Mouse (Mus musculus) intestine, postnatal 0 days (tissue): ENCODE measurements around the gene Zdhhc11. TPM values are rescaled to one million over a fixed set of nuclear protein-coding genes. Genes with fewer than 3 reads are reported as not detected.
"Not testable (repeated sequence)": the region's sequence is repeated elsewhere in the genome, so short reads cannot be mapped to it uniquely, and the experiment has no call there.

Experiments
- ATAC-seq: fragments of 200-750 bp; cut with Nextera tagmentation; 2 replicates; pipeline ENCODE4 v1.8.0; 2017; ENCODE audit warnings: mild to moderate bottlenecking, moderate TSS enrichment, moderate library complexity
- H3K27ac ChIP-seq: fragments of 300-500 bp; sonication (generic); 2 replicates; pipeline ENCODE4 v1.5.1; 2014; ENCODE audit warnings: mild to moderate bottlenecking, low read depth, low read length, moderate library complexity
- H3K27me3 ChIP-seq: fragments of 300-500 bp; sonication (generic); replicated peaks from 2 replicates; pipeline ENCODE4 v1.6.1; 2014; ENCODE audit warnings: low read length, mixed read lengths; ENCODE audit not compliant: control insufficient read depth, insufficient read depth
- H3K36me3 ChIP-seq: fragments of 300-500 bp; sonication (generic); 2 replicates; pipeline ENCODE4 v1.6.1; 2014; ENCODE audit warnings: mild to moderate bottlenecking, moderate library complexity; ENCODE audit not compliant: control insufficient read depth, insufficient read depth
- H3K4me1 ChIP-seq: fragments of 300-500 bp; sonication (generic); replicated peaks from 2 replicates; pipeline ENCODE4 v1.6.1; 2014; ENCODE audit warnings: antibody characterized with exemption, low read length, mixed read lengths; ENCODE audit not compliant: control insufficient read depth, insufficient read depth
- H3K4me2 ChIP-seq: fragments of 300-500 bp; sonication (generic); replicated peaks from 2 replicates; pipeline ENCODE4 v1.6.1; 2014; ENCODE audit warnings: low read depth, mild to moderate bottlenecking, moderate library complexity
- H3K4me3 ChIP-seq: fragments of 300-500 bp; sonication (generic); 2 replicates; pipeline ENCODE4 v1.5.1; 2014; ENCODE audit warnings: low read depth, low read length
- H3K9ac ChIP-seq: fragments of 300-500 bp; sonication (generic); 2 replicates; pipeline ENCODE4 v1.6.1; 2014; ENCODE audit warnings: mild to moderate bottlenecking, low read depth, low read length
- H3K9me3 ChIP-seq: fragments of 300-500 bp; sonication (generic); 2 replicates; pipeline ENCODE4 v1.6.1; 2016; ENCODE audit warnings: mixed run types; ENCODE audit not compliant: control insufficient read depth
- CTCF ChIP-seq: sonication (generic); IDR thresholded peaks from 2 replicates; pipeline ENCODE4 v1.5.1; 2016; ENCODE audit warnings: low read depth, mild to moderate bottlenecking, control low read depth, antibody characterized with exemption, moderate library complexity
- WGBS: fragments of 180-500 bp; shearing (Covaris S2); extraction: QIAGEN DNeasy Blood & Tissue Kit; methylation state at CpG from one replicate; pipeline ENCODE4 v1.1.7; 2014; 5-methylcytosine and 5-hydroxymethylcytosine counted together
- polyA plus RNA-seq: library from polyadenylated mRNA; unstranded; fragments of >200 nt; fragmentation: Nextera tagmentation; extraction: Ambion mirVana; gene quantifications from 2 replicates; pipeline ENCODE4 v1.2.1, GENCODE M21; 2015

Gene Zdhhc11
- polyA plus RNA-seq, 1 experiment from 2014 or later: not detected

DNA sequence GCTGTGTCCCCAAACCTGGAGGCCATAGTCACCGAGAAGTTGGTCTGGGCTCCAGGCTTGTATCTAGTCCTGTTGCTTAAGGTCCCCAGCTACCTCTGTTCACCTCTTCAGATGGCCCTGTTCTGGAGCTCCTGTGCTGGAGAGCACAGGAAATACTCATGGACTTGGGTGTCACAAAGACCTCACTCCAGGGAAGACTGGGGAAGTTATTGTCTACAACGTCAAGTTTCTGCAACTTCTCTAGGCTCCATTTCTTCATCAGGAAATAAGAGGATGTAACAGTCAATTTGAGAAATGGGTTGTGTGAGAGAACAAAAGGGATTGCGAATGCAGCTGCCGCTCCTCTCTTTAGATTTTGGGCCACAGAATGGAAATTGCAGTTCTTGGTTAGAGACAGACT lies 32.8 kb downstream of the Zdhhc11 start:
- H3K4me3 ChIP-seq: no peak overlapping the region
- no peaks in the 10 kb centered on the region for H3K4me1 ChIP-seq
- no peaks in the 10 kb centered on the region; the same call in 1 of the 2 replicates for H3K27me3 ChIP-seq
- 85% methylated on average over 4 of the region's 4 CpGs for WGBS
- no peak for ATAC-seq
- H3K4me2 ChIP-seq: no peak overlapping the region
- no peaks in the 10 kb centered on the region for H3K36me3 ChIP-seq
- no peak overlapping the region for H3K9ac ChIP-seq
- no peak for TF ChIP-seq CTCF
- no peaks in the 10 kb centered on the region for H3K9me3 ChIP-seq
- H3K27ac ChIP-seq: no peak overlapping the region

DNA sequence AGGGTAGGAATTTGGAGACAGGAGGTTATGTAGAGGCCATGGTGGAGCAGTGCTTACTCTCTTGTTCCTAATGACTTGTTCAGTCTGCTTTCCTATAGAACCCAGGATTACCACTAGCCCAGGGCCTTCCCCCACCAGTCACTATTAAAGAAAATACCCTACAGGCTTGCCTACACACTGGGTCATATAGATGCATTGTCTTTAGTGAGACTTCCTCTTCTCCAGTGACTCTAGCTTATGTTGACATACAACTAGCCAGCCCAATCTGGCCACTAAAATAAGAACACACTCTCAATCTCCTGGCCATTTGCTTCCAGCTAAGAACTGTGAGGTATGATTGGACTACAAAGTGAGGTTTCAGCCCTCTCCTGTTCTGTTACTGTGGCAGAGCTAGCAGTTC lies 36.9 kb downstream of the Zdhhc11 start:
- no peak overlapping the region for H3K4me2 ChIP-seq
- ATAC-seq: no peak

DNA sequence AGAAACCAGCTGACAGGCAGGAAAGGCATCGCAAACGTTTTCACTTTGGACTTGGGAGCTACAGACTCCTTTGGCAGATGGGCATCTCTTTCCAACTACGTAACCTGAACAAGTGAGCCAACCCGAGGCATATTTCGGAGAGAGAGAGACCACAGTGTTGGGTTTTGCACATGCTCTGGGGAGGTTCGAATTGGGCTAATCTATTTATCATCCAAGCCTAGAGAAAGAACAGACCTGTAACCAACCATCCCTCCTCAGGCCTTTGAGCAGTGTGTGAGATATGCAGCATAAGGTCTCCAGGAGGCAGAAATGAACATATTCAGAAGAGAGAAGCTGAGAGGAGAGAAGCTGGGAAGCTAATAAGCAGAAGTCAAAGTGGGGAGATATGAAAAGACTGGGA lies 37.3 kb downstream of the Zdhhc11 start:
- peaks cover 2% of the 10 kb centered on the region for H3K27me3 ChIP-seq
- no peak overlapping the region for H3K4me2 ChIP-seq
- 75% methylated on average over 6 of the region's 6 CpGs for WGBS

More for the DNA sequence above, 36.9 kb downstream of the Zdhhc11 start:
- Histone ChIP-seq H3K9ac (no peak overlapping the region), H3K4me1 (no peaks in the 10 kb centered on the region), H3K9me3 (no peaks in the 10 kb centered on the region), H3K36me3 (no peaks in the 10 kb centered on the region), H3K4me3 (no peak overlapping the region), H3K27ac (no peak overlapping the region), H3K27me3 (peaks cover 2% of the 10 kb centered on the region)
- TF ChIP-seq CTCF: no peak

DNA sequence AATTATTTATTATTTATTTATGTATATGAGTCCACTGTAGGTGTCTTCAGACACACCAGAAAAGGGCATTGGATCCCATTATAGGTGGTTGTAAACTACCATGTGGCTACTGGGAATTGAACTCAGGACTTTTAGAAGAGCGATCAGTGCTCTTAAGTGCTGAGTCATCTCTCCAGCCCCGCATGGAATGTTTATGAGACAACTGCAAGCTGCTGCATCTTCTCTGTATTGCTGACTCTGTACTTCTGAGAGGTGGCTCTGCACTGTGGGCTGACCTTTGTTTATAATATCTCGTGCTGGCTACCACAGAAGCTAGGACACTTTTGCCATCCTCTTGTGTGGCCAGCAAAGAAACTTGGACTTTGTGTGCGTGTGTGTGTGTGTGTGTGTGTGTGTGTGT lies 37.8 kb downstream of the Zdhhc11 start:
- H3K4me3 ChIP-seq: no peak overlapping the region
- H3K9me3 ChIP-seq: no peaks in the 10 kb centered on the region
- H3K4me2 ChIP-seq: no peak overlapping the region
- peaks cover 2% of the 10 kb centered on the region for H3K27me3 ChIP-seq
- H3K9ac ChIP-seq: no peak overlapping the region
- WGBS: 48% methylated on average over 4 of the region's 4 CpGs
- no peak for TF ChIP-seq CTCF
- H3K27ac ChIP-seq: no peak overlapping the region
- ATAC-seq: no peak
- no peaks in the 10 kb centered on the region for H3K4me1 ChIP-seq
- no peaks in the 10 kb centered on the region for H3K36me3 ChIP-seq

More for the DNA sequence above, 37.3 kb downstream of the Zdhhc11 start:
- Histone ChIP-seq H3K9ac (no peak overlapping the region), H3K4me1 (no peaks in the 10 kb centered on the region), H3K4me3 (no peak overlapping the region), H3K9me3 (no peaks in the 10 kb centered on the region), H3K27ac (no peak overlapping the region), H3K36me3 (no peaks in the 10 kb centered on the region)
- no peak for TF ChIP-seq CTCF
- ATAC-seq: no peak

DNA sequence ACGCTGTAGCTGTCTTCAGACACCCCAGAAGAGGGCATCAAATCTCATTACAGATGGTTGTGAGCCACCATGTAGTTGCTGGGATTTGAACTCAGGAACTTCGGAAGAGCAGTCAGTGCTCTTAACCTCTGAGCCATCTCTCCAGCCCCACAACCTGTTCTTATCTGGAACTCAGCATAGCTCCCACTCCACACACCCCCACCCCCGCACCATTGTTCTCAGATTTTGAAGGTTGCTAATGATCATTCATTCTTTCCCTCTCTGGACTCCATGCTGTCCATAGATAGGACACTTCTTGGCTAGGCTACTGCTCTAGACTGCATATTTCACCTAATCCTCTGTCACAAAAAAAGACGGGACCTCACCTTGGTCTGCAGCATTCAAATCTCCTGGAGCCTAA lies 43.2 kb downstream of the Zdhhc11 start:
- not testable (repeated sequence) for H3K9ac ChIP-seq, ATAC-seq

DNA sequence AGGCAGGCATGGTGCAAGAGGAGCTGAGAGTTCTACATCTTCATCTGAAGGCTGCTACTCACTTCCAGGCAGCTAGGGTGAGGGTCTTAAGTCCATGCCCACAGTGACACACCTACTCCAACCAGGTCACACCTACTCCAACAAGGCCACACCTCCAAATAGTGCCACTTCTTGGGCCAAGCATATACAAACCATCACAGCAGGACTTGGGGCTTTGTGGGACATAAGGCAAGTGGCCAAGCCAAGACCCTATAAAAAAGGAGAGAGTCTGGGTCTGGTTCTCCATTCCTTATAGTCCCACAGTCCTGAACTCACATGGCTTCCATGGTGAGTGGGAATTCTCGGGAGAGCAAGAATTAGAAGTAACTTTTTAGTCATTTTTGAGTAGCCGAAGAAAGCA lies 44.6 kb downstream of the Zdhhc11 start:
- H3K27me3 ChIP-seq: peaks cover 10% of the 10 kb centered on the region; the same call in 1 of the 2 replicates
- H3K27ac ChIP-seq, H3K9ac ChIP-seq, H3K36me3 ChIP-seq, H3K9me3 ChIP-seq, ATAC-seq: not testable (repeated sequence)
- H3K4me1 ChIP-seq: peaks cover 10% of the 10 kb centered on the region; the same call in 1 of the 2 replicates
- H3K4me2 ChIP-seq: peak overlapping the region; percentile 98; the same call in 1 of the 2 replicates
- H3K4me3 ChIP-seq: 0 out of 2 replicates have a peak overlapping the region, but pooled peaks have one; percentile 64
- WGBS: 70% methylated on average over 2 of the region's 2 CpGs

More for the DNA sequence above, 43.2 kb downstream of the Zdhhc11 start:
- not testable (repeated sequence) for H3K4me2 ChIP-seq, H3K9me3 ChIP-seq, H3K27ac ChIP-seq, H3K36me3 ChIP-seq, H3K4me3 ChIP-seq
- Histone ChIP-seq H3K27me3 (peaks cover 10% of the 10 kb centered on the region; the same call in 1 of the 2 replicates), H3K4me1 (peaks cover 10% of the 10 kb centered on the region; the same call in 1 of the 2 replicates)
- 84% methylated on average over 4 of the region's 4 CpGs for WGBS
